Mouse (Mus musculus) bone marrow, adult 2 months (tissue): ENCODE data around the gene Unc13b. TPM values are rescaled to one million over a fixed set of nuclear protein-coding genes. Genes with fewer than 3 reads are reported as not detected.

Source experiments
- H3K27ac ChIP-seq: fragments of 200-500 bp; 2 replicates; pipeline ENCODE4 v1.5.1; 2012; ENCODE audit warnings: low read depth, mild to moderate bottlenecking, control low read depth, inconsistent platforms, low read length; ENCODE audit not compliant: control insufficient read depth, poor library complexity, insufficient read depth
- H3K4me1 ChIP-seq: fragments of 200-500 bp; 2 replicates; pipeline ENCODE4 v1.6.1; 2011; ENCODE audit warnings: low read length; ENCODE audit not compliant: control insufficient read depth, insufficient read depth
- H3K4me3 ChIP-seq: fragments of 200-500 bp; replicated peaks from 2 replicates; pipeline ENCODE3; 2011; ENCODE audit warnings: mild to moderate bottlenecking, low read depth, low read length, control low read depth; ENCODE audit not compliant: control insufficient read depth
- CTCF ChIP-seq: fragments of 200-500 bp; IDR thresholded peaks from 2 replicates; pipeline ENCODE4 v1.5.1; 2011; ENCODE audit warnings: low read length, control low read depth; ENCODE audit not compliant: control insufficient read depth, insufficient read depth
- POLR2A ChIP-seq: fragments of 200-500 bp; IDR thresholded peaks from 2 replicates; pipeline ENCODE4 v1.6.1; 2011; ENCODE audit warnings: low read depth, mild to moderate bottlenecking, control low read depth, low read length, borderline replicate concordance; ENCODE audit not compliant: control insufficient read depth
- WGBS: fragments of 180-500 bp; shearing (Covaris S2); methylation state at CpG from one replicate; pipeline ENCODE4 v1.1.7; 2018; 5-methylcytosine and 5-hydroxymethylcytosine counted together
- polyA plus RNA-seq: library from polyadenylated mRNA; stranded (reverse); fragments of >200 nt; gene quantifications from 2 replicates; pipeline ENCODE4 v1.2.4, GENCODE M21; 2011; ENCODE audit warnings: low replicate concordance; ENCODE audit not compliant: missing spikeins, insufficient read depth, insufficient read length

Unc13b gene
- polyA plus RNA-seq, 1 experiment = 3.8 TPM

GRCm38 (mm10) chr4:43040881-43041547, 17.7 kb upstream of the Unc13b start:
- TF ChIP-seq CTCF = no peak
- no peak for TF ChIP-seq POLR2A
- Histone ChIP-seq H3K4me3 (no peak overlapping the region), H3K4me1 (peaks cover 4% of the 10 kb centered on the region), H3K27ac (no peak overlapping the region)
- 81% methylated on average over 9 of the region's 9 CpGs for WGBS

- H3K4me3 ChIP-seq = peak overlapping the region; percentile 8
- TF ChIP-seq CTCF (no peak), POLR2A (no peak)
- peak overlapping the region; percentile 65 for H3K27ac ChIP-seq
- peaks cover 1% of the 10 kb centered on the region; the same call in 1 of the 2 replicates for H3K4me1 ChIP-seq
- WGBS = 18% methylated on average over 7 of the region's 7 CpGs
These were observed 15.0 kb upstream of the Unc13b start for GRCm38 (mm10) chr4:43043644-43044357.

GRCm38 (mm10) chr4:43044673-43045072, 14.1 kb upstream of the Unc13b start:
- TF ChIP-seq CTCF = no peak
- TF ChIP-seq POLR2A = no peak
- WGBS = 4% methylated on average over 4 of the region's 4 CpGs
- Histone ChIP-seq H3K4me1 (no peaks in the 10 kb centered on the region; the same call in 1 of the 2 replicates), H3K27ac (peak overlapping the region; percentile 65), H3K4me3 (peak overlapping the region; percentile 81)

GRCm38 (mm10) chr4:43045285-43045658, 13.5 kb upstream of the Unc13b start:
- Histone ChIP-seq H3K4me3 (peak overlapping the region; percentile 81), H3K4me1 (no peaks in the 10 kb centered on the region; the same call in 1 of the 2 replicates), H3K27ac (peak overlapping the region; percentile 65)
- WGBS = 5% methylated on average over 13 of the region's 13 CpGs
- TF ChIP-seq CTCF (no peak), POLR2A (no peak)

- Histone ChIP-seq H3K4me3 (peak within 1 kb of the TSS; percentile 81), H3K27ac (peak within 1 kb of the TSS; percentile 87), H3K4me1 (no peaks in the 10 kb centered on the region; the same call in 1 of the 2 replicates)
- under 1% methylated on average over 33 of the region's 33 CpGs for WGBS
- peak; percentile 33; the same call in 1 of the 2 replicates for TF ChIP-seq POLR2A
- no peak for TF ChIP-seq CTCF
These were observed 13.0 kb upstream of the Unc13b start, which contains the start of gene Fam214b for GRCm38 (mm10) chr4:43045659-43046302. Gene Fam214b, minus strand, starts transcription at chr4:43046220.

- TF ChIP-seq POLR2A = no peak
- no peak for TF ChIP-seq CTCF
- no peaks in the 10 kb centered on the region; the same call in 1 of the 2 replicates for H3K4me1 ChIP-seq
- no peak overlapping the region for H3K27ac ChIP-seq
- WGBS = 49% methylated on average over 5 of the region's 5 CpGs
- H3K4me3 ChIP-seq = no peak overlapping the region
These were observed 12.1 kb upstream of the Unc13b start for GRCm38 (mm10) chr4:43046607-43047006.

GRCm38 (mm10) chr4:43047231-43047630, 11.5 kb upstream of the Unc13b start:
- WGBS = 3% methylated on average over 5 of the region's 5 CpGs
- Histone ChIP-seq H3K4me3 (no peak overlapping the region), H3K27ac (no peak overlapping the region), H3K4me1 (no peaks in the 10 kb centered on the region; the same call in 1 of the 2 replicates)
- TF ChIP-seq POLR2A (no peak), CTCF (peak; percentile 19; the same call in 1 of the 2 replicates)

- H3K4me3 ChIP-seq = no peak overlapping the region
- TF ChIP-seq CTCF (peak; percentile 36; the same call in 1 of the 2 replicates), POLR2A (no peak)
- 6% methylated on average over 4 of the region's 4 CpGs for WGBS
- H3K4me1 ChIP-seq = no peaks in the 10 kb centered on the region
- H3K27ac ChIP-seq = no peak overlapping the region
These were observed 6.1 kb upstream of the Unc13b start for GRCm38 (mm10) chr4:43052627-43053026.
